Mouse (Mus musculus) right cerebral cortex, postnatal 4 days (tissue): ENCODE measurements around the gene Ddx59.

Experiments
- DNase-seq: peaks from one replicate; pipeline ENCODE4 v3.0.0-alpha.2; 2022

The Ddx59 gene

DNA sequence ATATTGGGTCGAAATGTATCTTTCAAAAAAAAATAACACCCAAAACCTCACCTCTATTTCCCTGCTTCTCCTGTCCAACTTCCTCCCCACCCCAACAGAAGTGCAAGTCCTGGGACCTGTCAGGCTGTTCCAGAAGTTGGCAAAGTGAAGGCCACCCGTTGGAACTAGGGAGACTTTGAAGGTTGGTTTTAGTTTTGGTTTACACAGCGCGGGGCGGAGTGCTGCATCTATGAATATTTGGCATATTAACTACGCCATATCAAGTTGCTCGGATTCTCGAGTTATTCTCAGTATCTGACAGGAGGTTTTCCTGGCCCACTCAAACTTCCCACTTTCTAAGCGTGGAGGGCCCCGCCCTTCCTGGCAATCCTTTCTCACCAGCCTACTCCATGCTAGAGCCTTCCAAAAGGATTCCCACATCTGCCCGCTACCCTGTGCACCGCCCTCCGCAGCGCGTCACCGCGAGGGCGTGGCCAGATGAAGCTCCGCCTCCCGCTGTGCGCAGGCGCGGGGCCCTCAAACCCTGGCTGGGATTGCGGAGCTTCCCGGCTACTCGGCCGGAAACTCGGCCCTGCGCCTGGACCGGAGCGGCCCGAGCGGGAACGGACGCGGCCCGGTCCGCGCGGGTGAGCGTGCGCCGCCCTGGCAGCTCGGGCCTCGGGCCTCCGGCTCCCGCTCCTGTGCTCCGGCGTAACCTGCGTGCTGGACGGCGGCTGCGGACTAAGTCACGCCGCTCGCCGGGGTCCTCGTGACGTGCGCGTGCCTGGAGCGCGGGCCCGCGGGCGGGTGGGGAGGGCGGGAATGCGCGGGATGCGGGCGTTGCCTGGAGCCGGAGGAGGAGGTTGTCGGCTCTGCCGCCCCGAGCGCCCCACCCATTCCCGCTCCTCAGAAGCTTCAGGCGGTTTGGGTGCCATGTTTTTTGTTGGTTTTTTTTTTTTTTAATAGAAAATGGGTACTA lies at the start of gene Ddx59:
TSS of gene Ddx59 (plus strand) at position 474 of the 958 bp plus-strand sequence.
- DNase-seq: peak; percentile 98

DNA sequence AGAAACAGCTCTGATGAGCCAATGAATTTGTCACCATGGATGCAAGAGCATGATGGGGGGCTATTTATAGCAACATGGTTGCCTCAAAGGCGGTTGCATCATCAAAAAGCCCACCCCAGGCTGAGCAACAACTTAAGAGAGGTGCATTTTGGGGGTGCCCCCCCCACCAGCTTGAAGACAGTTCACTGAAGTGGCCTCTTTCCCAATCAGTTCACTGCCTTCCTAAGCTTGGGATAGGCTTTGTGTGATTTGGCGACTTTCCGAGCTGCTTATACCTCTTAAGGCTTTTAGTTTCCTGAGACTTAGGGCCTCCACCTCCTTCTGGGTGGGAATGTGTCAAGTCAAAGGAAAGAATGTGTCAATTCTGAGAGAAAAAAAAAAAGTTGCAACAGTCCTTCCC lies 49.1 kb upstream of the Ddx59 start:
- DNase-seq: no peak

DNA sequence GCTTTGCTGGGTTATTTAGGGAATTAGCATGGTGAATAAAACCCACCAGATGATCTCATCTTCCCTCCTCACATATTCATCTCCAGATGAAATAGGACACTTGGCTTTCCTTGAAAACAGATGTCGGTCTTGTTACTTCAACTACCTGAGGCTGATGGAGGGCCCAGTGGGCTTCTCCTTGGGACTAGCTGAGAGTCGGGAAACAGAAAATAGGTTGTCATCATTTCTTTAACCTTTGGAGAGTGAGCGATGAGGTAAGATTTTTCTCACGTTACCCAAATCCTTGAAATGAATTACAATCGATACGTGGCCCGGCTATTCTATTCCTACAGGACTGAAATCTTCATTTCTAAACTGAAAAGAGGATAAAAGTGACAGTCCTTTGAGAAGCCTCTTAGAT lies 35.8 kb upstream of the Ddx59 start:
- no peak for DNase-seq

DNA sequence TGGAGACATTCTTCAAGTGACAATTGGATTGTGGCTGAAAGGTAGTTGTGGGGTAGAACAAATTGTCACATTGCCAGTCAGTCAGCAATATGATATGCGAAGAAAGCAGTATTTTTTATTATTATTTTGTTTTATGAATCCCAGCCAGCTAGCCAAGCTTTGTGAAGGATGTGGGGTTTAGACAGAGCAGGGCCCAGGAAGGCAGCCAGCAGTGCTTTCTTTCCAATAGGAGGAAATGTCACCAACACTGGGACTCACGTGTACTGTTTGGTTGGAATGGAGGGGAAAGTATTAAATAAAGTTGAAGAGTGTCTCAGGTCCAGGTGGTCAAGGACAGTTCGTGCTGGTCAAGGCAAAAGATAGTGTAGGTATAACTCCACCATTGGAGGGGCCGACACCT lies 34.9 kb upstream of the Ddx59 start:
- no peak for DNase-seq

DNA sequence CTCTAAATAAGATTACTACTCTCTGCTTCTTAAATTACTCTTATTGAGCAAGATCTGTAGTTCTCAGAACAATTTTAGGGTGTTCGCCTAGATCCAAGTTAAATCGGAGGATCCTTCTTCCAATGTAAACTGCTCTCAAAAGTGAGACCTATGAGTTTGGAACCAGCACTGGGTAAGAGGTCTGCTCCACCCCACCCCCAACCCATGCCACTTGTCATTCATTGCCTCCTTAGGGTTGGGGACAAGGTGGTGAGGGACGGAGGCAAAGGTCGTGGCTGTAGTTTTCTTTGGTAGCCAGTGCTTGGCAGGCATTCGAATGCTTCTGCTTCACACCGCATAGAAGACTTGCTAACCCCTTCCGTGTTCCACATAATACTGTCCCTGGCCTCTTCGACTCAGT lies 34.5 kb upstream of the Ddx59 start:
- no peak for DNase-seq

DNA sequence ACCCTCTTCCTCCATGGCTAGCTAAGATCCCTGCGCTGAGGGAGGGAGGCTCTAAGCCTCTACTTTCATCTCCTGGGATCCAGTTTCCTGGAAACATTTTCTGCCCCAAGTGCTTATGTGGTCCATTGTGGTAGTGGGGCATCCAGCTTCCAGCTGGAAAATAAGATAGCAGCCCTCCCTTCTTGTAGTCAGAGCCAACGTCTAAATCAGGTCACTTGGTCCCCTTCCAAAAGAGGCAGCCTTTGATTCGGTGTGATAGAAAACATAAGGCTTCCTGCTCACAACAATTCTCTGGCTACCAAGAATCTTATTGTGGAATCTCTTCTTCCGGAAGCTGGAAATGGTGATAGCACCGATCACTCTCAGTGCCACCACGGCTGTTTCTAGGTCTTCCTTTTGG lies 33.9 kb upstream of the Ddx59 start:
- no peak for DNase-seq

DNA sequence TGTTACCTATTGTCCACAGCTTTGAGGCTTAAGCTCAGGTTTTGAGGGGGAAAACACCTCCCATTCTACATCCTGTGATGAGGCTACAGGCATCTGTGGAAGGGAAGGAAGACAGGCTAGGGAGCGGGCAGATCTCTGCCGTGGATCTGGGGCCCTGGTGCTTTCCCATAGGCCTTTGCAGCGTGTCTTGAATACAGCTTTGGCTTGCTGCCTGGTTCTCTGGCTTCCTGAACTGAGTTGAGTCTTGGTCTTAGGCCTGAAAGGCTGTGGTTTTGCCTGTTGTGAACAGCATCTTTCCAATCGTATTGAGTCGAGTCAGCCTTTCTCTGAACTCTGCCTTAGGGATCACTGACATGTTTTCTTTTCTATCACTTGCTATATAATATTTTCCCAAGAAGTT lies 33.5 kb upstream of the Ddx59 start:
- peak; percentile 11 for DNase-seq

DNA sequence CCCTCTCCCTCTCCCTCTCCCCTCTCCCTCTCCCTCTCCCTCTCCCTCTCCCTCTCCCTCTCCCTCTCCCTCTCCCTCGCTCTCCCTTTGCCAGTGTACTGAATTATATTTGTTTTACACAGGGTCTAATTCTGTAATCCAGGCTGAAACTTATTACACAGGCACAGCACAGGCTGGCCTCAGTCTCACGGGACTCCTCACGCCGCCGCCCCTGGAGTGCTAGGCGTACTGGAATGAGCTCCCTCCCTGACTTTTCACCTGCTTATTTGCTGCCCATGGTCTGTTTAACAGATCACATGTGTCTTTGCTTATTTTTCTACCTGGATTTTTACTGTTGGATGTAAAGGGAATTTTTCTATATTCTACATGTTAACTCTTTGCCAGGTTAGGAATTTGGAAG lies 28.2 kb upstream of the Ddx59 start:
- DNase-seq: no peak

DNA sequence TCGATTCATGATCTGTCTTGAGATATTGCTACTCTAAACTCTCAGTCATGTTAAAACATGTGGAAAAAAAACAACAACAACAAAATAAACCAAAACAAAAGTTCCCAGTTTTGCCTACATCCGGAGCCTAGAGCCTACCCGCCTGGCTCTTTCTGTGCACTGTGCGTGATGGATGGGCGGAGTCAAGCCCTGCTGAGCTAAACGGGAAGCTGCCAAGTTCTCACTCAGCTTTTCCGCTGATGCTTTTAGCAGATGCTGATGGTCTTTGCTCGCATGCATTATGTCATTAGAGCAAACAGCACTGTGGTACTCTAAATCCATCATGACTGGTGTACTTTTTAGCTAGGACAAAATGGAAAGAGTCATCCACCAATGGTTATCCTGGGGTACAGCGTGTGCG lies 20.6 kb upstream of the Ddx59 start:
- no peak for DNase-seq

DNA sequence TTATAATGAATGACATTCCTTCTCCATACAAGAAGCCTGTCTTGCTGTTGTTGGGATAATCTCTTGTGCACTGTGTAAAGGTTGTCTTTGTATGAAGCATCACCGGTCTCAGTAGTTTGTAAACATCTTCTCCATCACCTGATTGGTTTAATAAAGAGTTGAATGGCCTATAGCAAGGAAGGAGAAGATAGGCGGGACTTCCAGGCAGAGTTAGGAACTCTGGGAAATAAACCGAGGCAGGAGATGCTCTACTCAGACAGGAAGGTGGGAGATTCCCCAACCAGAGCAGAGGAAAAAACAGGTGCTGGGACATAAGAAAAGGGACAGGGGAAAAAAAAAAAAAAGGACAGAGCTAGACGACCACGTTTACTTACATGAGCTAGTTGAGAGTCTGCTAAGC lies 20.0 kb upstream of the Ddx59 start:
- no peak for DNase-seq

DNA sequence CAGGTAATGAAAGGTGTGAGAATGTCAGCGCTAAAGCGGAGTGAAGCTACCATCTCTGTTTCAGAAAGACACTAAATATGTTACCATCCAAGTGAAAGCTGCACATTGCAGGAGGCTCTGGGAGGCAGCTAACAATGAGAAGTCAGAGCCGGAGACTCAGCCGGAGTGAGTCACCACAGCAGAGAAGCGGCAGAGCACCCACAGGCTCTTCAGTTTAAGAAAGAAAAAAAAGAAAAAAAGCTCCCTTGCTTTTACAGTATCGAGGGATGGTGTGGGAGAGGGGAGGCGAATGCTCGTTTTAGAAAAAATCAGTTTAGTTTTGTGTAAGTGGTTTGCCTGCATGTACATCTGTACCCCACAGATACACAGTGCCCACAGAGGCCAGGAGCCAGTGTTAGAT lies 13.8 kb upstream of the Ddx59 start:
- DNase-seq: no peak

DNA sequence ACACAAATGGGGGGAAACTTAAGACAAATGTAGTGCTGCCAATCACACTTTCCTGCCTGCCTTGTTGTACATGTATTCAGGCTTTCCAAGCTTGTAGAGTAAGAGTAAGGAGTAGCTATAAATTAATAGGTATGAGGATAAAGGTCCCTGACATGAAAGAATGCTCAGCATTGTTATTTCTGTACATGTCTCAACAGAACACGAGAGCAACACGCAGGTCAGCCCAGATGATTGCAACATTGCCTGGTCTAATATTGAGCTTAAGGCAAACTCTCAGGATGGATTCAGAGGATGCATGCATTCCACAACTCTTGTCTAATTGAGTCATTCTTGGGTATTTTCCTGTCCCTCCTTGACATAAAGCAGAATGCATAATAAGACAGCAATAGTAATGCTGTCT lies 5.4 kb upstream of the Ddx59 start:
- no peak for DNase-seq

DNA sequence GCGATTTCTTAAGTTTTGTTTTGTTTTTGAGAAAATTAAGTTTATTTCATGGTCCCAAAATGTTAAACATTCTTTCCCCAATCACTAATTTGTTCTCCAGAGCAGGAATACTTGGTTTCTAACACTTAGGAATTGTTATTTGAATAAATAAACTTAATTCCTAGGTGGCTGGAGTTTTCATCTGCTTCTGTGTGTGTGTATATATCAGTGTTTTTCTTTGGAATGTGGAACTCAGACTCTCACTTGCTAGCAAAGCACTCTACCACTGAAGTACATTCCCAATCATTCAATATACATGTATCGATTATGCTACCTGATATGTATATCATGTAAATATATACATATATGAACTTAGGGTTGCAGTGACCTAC lies 670 bp downstream of the Ddx59 start:
- no peak for DNase-seq

DNA sequence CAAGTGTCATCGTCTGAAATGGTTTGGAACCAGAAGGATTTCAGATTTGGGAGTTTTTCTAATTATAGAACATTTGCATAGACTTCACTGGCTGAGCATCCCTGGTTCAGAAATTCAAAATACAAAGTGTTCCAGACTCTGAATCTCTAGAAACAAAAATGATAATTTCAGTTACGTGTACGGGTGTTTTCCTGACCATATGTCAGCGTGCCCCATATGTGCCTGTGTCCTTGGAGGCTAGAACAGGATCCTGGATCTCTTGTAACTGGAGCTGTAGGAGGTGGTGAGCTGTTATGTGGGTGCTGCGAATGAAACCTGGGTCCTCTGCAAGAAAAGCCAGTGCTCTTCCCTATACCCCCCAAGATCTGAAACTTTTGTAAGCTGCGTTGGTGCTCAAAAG lies 3.3 kb downstream of the Ddx59 start:
- DNase-seq: no peak

DNA sequence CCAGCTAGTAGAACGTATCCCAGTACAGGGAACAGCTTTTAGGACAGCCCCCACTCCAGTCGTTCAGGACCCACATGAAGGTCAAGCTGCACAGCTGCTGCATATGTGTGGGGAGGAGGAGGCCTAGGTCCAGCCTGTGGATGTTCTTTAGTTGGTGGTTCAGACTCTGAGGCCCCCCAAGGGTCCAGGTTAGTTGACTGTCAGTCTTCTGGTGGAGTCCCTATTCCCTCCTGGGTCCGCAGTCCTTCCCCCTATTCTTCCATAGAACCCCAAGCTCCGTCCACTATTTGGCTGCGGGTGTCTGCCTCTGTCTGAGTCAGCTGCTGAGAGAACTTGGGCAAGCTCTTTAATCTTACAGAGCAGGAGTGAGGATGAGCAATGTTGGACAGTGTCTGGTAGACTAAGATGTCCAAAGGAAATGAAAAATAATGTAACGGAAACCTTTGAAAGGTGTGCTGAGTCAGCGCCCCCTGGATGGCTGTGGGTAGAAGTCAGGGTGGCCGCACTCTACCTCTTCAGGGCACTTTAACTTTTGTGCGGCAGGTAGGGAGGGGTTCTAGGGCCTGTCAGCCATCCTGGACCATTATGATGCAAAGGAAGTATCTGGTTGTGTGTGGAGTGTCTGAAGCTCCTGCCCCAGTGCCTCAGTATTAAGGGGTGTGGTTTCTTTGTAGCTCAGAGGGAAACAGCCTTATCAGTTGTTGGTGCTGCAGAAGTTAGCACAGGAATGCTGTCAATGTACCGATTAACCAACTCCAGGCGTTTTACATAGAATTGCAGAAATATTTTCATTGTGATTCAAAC lies 12.3 kb downstream of the Ddx59 start:
- DNase-seq: no peak

DNA sequence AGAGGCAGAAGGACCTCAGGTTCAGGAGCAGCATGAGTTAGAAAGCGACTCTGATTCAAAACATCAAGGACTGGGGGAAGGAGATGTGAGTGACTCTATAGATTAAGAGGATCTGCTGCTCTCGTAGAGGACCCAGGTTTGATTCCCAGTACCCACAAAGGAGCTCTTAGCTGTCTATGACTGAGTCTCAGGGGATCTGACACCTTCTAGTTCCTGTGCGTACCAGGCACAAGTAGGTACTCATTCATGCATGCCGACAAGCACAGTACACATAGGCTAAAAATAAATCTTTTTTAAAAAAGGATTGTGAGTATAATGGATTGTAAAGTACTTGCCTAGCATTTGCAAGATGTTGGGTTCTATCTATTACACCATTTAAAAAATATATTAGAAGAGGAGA lies 13.9 kb downstream of the Ddx59 start:
- DNase-seq: no peak

DNA sequence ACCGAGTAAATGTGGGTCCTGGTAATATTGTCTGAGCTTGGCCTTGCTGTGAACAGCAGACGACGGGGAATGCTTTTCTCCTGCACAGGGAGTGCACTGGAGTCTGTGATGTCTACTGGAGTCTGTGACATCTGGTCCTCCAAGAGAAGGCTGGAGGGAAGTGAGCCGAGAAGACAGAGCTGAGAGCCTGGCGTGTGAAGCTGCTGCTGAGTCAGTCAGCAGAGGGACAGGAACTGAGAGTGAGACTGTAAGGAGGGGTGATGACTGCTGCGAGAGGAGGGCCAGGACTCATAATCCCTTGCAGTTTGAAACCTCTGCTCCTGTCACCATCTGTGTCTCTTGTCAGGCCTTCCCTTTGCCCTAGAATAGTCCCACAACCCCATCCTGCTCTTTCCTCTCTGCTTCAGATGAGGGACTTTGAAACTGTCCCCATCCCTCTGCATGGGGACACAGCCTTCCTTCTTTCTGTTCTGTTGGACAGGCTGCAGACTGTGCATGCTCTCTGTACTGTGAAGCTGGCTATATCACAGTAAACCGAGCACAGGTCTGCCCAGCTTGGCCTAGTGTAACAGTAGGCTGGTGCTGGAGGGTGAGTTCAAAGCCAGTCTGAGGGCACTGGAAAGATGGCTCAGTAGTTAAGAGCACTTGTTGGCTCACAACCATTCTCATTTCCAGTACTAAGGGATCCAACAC lies 15.2 kb downstream of the Ddx59 start:
- DNase-seq: no peak

DNA sequence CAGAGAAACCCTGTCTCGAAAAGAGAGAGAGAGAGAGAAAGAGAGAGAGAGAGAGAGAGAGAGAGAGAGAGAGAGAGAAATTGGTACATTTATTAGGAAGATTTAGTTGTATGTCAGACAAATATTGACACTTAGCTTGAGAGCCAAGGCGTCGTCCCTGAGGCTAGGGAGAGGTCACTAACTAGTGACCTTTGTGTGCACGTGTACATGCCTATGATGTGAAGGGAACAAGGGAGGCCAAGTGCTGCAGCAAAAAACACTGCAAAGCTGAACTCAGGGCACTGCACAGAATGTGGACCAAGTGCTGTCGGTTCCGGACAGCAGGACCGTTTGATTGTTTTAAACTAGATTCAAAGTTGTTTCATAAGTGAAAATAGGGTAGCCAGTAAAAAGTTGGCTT lies 25.7 kb downstream of the Ddx59 start:
- no peak for DNase-seq

DNA sequence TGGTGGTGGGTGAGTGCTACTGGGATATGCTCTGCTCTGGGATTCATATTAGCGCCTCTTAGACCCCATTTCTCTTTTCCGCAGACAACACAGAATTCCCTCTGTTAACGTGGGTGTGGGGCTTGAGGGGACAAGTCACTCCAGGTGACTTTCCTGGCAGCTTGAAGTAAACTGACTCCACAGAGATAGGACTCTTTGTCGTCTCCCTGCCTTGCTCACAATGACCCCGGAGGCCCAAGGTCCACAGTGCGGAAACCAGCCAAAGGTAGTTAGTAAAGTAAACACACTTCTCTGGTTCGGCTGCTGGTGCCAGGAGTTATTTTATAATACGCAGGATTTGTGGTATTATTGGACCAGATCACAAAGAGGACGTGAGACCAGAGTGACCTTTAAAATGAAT lies 27.7 kb downstream of the Ddx59 start:
- DNase-seq: no peak

DNA sequence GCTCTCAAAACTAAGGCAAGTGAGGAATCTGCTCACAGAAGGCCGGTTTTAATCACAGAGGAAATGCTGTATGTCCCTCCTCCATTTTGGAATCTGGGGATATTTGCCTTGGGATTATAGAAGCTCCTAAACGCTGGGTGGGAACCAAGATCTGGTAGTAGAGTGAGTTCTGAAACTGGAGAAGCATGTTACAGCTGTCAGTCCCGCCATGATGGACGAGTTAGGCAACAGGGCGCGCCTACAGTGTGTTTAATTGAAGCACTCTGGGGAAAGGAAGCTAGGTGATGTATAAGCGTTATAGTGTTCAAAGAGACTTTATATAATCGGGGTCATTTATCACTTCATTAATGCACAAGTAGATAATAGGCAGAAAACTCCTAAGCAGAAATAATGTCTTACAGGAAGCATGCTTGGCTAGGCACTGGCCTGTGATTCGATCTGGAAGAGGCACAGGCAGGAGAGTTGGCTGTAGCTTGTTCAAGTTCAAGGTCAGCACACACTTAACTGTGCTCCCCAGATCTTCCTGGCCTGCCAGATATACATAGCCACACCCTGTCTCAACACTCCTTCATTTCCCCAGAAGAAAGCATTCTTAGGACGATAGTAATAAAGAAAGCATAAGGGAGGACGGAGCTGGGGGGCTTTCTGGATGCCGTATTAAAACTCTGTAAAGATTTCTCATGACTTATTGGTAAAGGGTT lies 29.6 kb downstream of the Ddx59 start:
- DNase-seq: no peak

DNA sequence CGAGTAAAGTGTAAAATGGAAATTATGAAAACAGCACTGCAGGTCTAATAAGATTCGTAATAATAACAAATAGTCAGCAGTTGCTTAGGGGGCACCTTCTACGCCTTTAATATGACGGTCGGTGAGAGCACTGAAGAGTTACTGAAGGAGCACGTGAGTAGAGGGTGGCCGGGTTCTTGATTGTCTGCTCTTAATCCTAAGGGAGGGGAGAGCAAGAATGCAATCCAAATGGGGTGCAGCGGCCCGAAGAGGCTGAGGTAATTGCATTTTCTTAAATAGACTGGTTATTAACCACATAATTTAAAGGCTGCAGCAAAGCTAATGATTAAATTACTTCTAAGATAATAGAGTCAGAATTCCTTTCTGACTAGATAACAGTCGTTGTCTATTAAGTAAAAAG lies 31.9 kb downstream of the Ddx59 start:
- DNase-seq: no peak

DNA sequence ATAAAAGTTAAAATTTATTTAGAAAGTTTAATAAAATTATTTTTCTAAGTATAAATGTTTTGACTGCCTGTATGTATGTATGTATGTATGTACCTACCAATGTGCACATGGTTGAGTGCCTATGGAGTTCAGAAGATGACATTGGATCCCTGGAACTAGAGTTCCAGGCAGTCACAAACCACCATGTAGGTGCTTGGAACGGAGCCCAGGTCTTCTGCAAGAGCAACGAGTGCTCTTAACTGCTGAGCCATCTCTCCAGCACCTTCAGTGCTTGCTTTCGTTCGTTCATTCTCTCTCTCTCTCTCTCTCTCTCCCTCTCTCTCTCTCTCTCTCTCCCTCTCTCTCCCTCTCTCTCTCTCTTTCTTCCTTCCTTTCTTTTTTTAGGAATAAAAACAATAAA lies 32.3 kb downstream of the Ddx59 start:
- DNase-seq: no peak

DNA sequence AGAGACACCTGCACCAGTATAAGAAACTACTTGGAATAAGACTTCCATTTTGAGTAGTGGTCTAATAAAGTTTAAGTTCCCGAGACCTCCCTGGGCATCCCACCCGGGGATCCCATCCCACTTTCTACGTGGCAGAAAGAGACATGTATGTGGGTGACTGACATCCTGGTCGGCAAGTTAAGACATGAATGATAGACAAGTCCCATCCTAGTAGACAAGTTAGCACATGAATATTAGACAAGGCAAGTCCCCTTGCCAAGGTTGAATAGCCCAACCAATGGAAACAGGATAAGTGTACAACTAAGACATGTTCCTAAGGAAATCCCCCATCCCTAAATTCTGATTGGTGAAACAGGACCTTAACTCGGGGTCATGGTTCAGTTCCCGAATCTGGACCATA lies 34.5 kb downstream of the Ddx59 start:
- DNase-seq: no peak
